Mouse (Mus musculus): ENCODE data around the gene Ear14. TPM values are rescaled to one million over a fixed set of nuclear protein-coding genes. Genes with fewer than 3 reads are reported as not detected.

Gene Ear14
- polyA plus RNA-seq, 2 experiments from 2014 or later: not detected

DNA sequence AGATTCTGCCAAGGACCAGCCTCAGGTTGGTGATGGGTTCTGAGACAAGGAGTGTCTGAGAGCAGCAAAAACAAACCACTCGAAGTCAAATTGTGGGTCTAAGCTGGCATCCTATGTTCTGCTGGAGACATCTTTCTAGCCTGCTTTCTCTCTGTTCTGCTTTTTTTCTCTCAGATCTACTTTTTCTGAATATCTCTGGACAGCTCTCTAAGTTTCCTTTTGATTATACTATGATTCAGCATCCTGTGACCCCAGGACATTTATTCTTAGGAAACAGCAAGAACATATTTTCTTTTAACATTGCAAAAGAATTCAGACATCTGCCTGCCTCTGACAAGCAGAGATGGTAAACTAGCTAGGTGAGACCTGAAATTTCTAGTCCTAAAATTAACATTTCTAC, 50.4 kb downstream of the Ear14 start:
- no peak for ATAC-seq

Other genes starting within 250 kb of the Ear14 start
- gene Pnp2, start 247.4 kb upstream of the Ear14 start, polyA plus RNA-seq (2017; shearing (Covaris generic)): 1 to 10 TPM; 1.1 to 1.2 TPM
- not detected for gene Rnase10, start 195.6 kb upstream of the Ear14 start, polyA plus RNA-seq (2017; shearing (Covaris generic))
- not detected for gene Rnase9, start 161.5 kb upstream of the Ear14 start, polyA plus RNA-seq (2017; shearing (Covaris generic))
- not detected for gene Rnase11, start 153.2 kb upstream of the Ear14 start, polyA plus RNA-seq (2017; shearing (Covaris generic))
- gene Rnase12, start 145.7 kb upstream of the Ear14 start, polyA plus RNA-seq (2017; shearing (Covaris generic)): not detected
- not detected for gene Olfr750, start 129.0 kb upstream of the Ear14 start, polyA plus RNA-seq (2017; shearing (Covaris generic))
- gene Rnase4, start 112.3 kb upstream of the Ear14 start, polyA plus RNA-seq (2017; shearing (Covaris generic)): 10 to 100 TPM in 1 of 2 experiments, 1 to 10 TPM in 1; 9.8 to 16.6 TPM
- 1 to 10 TPM; 4.0 to 5.0 TPM for gene Ang, start 112.2 kb upstream of the Ear14 start, polyA plus RNA-seq (2017; shearing (Covaris generic))
- not detected for gene Eddm3b, start 89.0 kb upstream of the Ear14 start, polyA plus RNA-seq (2017; shearing (Covaris generic))
- gene Rnase6, start 79.5 kb upstream of the Ear14 start, polyA plus RNA-seq (2017; shearing (Covaris generic)): 1 to 10 TPM; 1.6 to 5.9 TPM
- not detected for gene Rnase1, start 56.6 kb upstream of the Ear14 start, polyA plus RNA-seq (2017; shearing (Covaris generic))
- not detected for gene Rnase2b, start 41.1 kb upstream of the Ear14 start, polyA plus RNA-seq (2017; shearing (Covaris generic))
- not detected for gene Ang2, start 4.2 kb upstream of the Ear14 start, polyA plus RNA-seq (2017; shearing (Covaris generic))
- not detected for gene Rnase2a, start 52.7 kb downstream of the Ear14 start, polyA plus RNA-seq (2017; shearing (Covaris generic))
- not detected for gene Gm7247, start 158.4 kb downstream of the Ear14 start, polyA plus RNA-seq (2017; shearing (Covaris generic))
- not detected for gene Vmn2r88, start 207.4 kb downstream of the Ear14 start, polyA plus RNA-seq (2017; shearing (Covaris generic))
- gene Vmn2r89, start 248.5 kb downstream of the Ear14 start, polyA plus RNA-seq (2017; shearing (Covaris generic)): under 1 TPM in 1 of 2 experiments, not detected in 1; 0.05 TPM

Measured in CD4-positive, CD25-positive, alpha-beta regulatory T cell, adult 4 months (primary cell).